Mouse (Mus musculus) limb, embryonic 14.5 days (tissue): Measurements from ENCODE around the gene Pard3b. TPM values are rescaled to one million over a fixed set of nuclear protein-coding genes. Genes with fewer than 3 reads are reported as not detected.

ENCODE experiments used
- ATAC-seq: fragments of 200-750 bp; cut with Nextera tagmentation; 2 replicates; pipeline ENCODE4 v1.8.0; 2017; ENCODE audit warnings: low read depth, moderate number of reproducible peaks, moderate TSS enrichment; ENCODE audit not compliant: low FRiP score
- DNase-seq: peaks from one replicate; pipeline ENCODE4 v3.0.0-alpha.2; 2015; ENCODE audit warnings: low spot score
- H3K27ac ChIP-seq: fragments of 300-500 bp; sonication (generic); replicated peaks from 2 replicates; pipeline ENCODE4 v1.5.1; 2014; ENCODE audit warnings: low read depth, mild to moderate bottlenecking, low read length, moderate library complexity, mixed read lengths
- H3K27me3 ChIP-seq: fragments of 300-500 bp; sonication (generic); 2 replicates; pipeline ENCODE4 v1.6.1; 2014; ENCODE audit warnings: low read length, mixed read lengths; ENCODE audit not compliant: control insufficient read depth, insufficient read depth
- H3K36me3 ChIP-seq: fragments of 300-500 bp; sonication (generic); 2 replicates; pipeline ENCODE4 v1.6.1; 2014; ENCODE audit warnings: mild to moderate bottlenecking, low read length, moderate library complexity, mixed read lengths; ENCODE audit not compliant: control insufficient read depth, insufficient read depth
- H3K4me1 ChIP-seq: fragments of 300-500 bp; sonication (generic); 2 replicates; pipeline ENCODE4 v1.6.1; 2014; ENCODE audit warnings: antibody characterized with exemption, low read length, mixed read lengths; ENCODE audit not compliant: control insufficient read depth, insufficient read depth
- H3K4me2 ChIP-seq: fragments of 300-500 bp; sonication (generic); replicated peaks from 2 replicates; pipeline ENCODE4 v1.6.1; 2014; ENCODE audit warnings: low read depth, mild to moderate bottlenecking, low read length, moderate library complexity; ENCODE audit not compliant: severe bottlenecking
- H3K4me3 ChIP-seq: fragments of 300-500 bp; sonication (generic); replicated peaks from 2 replicates; pipeline ENCODE4 v1.5.1; 2014; ENCODE audit warnings: low read length
- H3K9ac ChIP-seq: fragments of 300-500 bp; sonication (generic); 2 replicates; pipeline ENCODE4 v1.6.1; 2014; ENCODE audit warnings: mild to moderate bottlenecking, low read depth, low read length, moderate library complexity; ENCODE audit not compliant: severe bottlenecking
- H3K9me3 ChIP-seq: fragments of 300-500 bp; sonication (generic); 2 replicates; pipeline ENCODE4 v1.6.1; 2016; ENCODE audit warnings: low read length; ENCODE audit not compliant: control insufficient read depth
- POLR2A ChIP-seq: fragments of 200-500 bp; IDR thresholded peaks from 2 replicates; pipeline ENCODE4 v1.8.0; 2012; ENCODE audit warnings: inconsistent platforms, mild to moderate bottlenecking, moderate library complexity, borderline replicate concordance; ENCODE audit not compliant: insufficient read depth, insufficient read length; ENCODE audit errors: extremely low read depth
- WGBS: fragments of 180-500 bp; shearing (Covaris S2); extraction: QIAGEN DNeasy Blood & Tissue Kit; methylation state at CpG from one replicate; pipeline ENCODE4 v1.1.7; 2014; 5-methylcytosine and 5-hydroxymethylcytosine counted together
- polyA plus RNA-seq, 2 experiments: library from polyadenylated mRNA; depleted of rRNA in 1 of 2; stranded (reverse) in 1 of 2; unstranded in 1 of 2; fragments of >200 nt; fragmentation: Nextera tagmentation in 1 of 2; extraction: Ambion mirVana in 1 of 2; gene quantifications; 2 replicates each; pipeline versions ENCODE4 v1.2.1 to v1.2.3; 2012 to 2014

The Pard3b gene
- polyA plus RNA-seq, 2 experiments = 5.3 to 21.0 TPM

GRCm38 (mm10) chr1:62436304-62436703 is 797.7 kb downstream of the Pard3b start:
- H3K4me3 ChIP-seq = no peak overlapping the region
- no peak overlapping the region for H3K9ac ChIP-seq
- H3K27ac ChIP-seq = no peak overlapping the region
- WGBS = 47% methylated on average over 3 of the region's 3 CpGs
- no peak overlapping the region; the same call in 1 of the 2 replicates for H3K4me2 ChIP-seq
- H3K4me1 ChIP-seq = peaks cover 18% of the 10 kb centered on the region
- no peak for TF ChIP-seq POLR2A
- H3K27me3 ChIP-seq = no peaks in the 10 kb centered on the region
- ATAC-seq (no peak), DNase-seq (no peak)
- no peaks in the 10 kb centered on the region for H3K9me3 ChIP-seq
- no peaks in the 10 kb centered on the region for H3K36me3 ChIP-seq

GRCm38 (mm10) chr1:62437493-62437892 is 798.9 kb downstream of the Pard3b start:
- DNase-seq = no peak
- no peak overlapping the region for H3K4me2 ChIP-seq
- WGBS = 69% methylated on average over 3 of the region's 3 CpGs
- no peak for TF ChIP-seq POLR2A
- no peak overlapping the region for H3K4me3 ChIP-seq
- no peak overlapping the region; the same call in 1 of the 2 replicates for H3K27ac ChIP-seq
- ATAC-seq = no peak
- no peaks in the 10 kb centered on the region for H3K27me3 ChIP-seq
- H3K4me1 ChIP-seq = peaks cover 24% of the 10 kb centered on the region
- no peaks in the 10 kb centered on the region for H3K9me3 ChIP-seq
- H3K36me3 ChIP-seq = no peaks in the 10 kb centered on the region
- H3K9ac ChIP-seq = no peak overlapping the region

GRCm38 (mm10) chr1:62444406-62444805 is 805.8 kb downstream of the Pard3b start:
- no peaks in the 10 kb centered on the region for H3K36me3 ChIP-seq
- no peak overlapping the region for H3K9ac ChIP-seq
- 78% methylated on average over 3 of the region's 3 CpGs for WGBS
- no peaks in the 10 kb centered on the region for H3K9me3 ChIP-seq
- no peak overlapping the region for H3K4me3 ChIP-seq
- no peak overlapping the region for H3K4me2 ChIP-seq
- ATAC-seq (no peak), DNase-seq (peak; percentile 51)
- peaks cover 19% of the 10 kb centered on the region for H3K4me1 ChIP-seq
- no peaks in the 10 kb centered on the region for H3K27me3 ChIP-seq
- H3K27ac ChIP-seq = no peak overlapping the region
- TF ChIP-seq POLR2A = no peak

GRCm38 (mm10) chr1:62446818-62447217 is 808.2 kb downstream of the Pard3b start:
- H3K27me3 ChIP-seq = no peaks in the 10 kb centered on the region
- H3K4me2 ChIP-seq = no peak overlapping the region
- H3K9ac ChIP-seq = no peak overlapping the region
- no peak overlapping the region for H3K27ac ChIP-seq
- DNase-seq (peak; percentile 67), ATAC-seq (peak; percentile 63; the same call in 1 of the 2 replicates)
- peaks cover 15% of the 10 kb centered on the region for H3K4me1 ChIP-seq
- WGBS = 32% methylated on average over 1 of the region's 1 CpGs
- H3K36me3 ChIP-seq = no peaks in the 10 kb centered on the region
- TF ChIP-seq POLR2A = no peak
- H3K4me3 ChIP-seq = no peak overlapping the region
- H3K9me3 ChIP-seq = no peaks in the 10 kb centered on the region

- WGBS = 70% methylated on average over 7 of the region's 7 CpGs
- Histone ChIP-seq H3K27me3 (no peaks in the 10 kb centered on the region), H3K4me2 (no peak overlapping the region), H3K4me1 (peaks cover 14% of the 10 kb centered on the region), H3K27ac (no peak overlapping the region), H3K4me3 (no peak overlapping the region), H3K9ac (no peak overlapping the region), H3K36me3 (no peaks in the 10 kb centered on the region), H3K9me3 (no peaks in the 10 kb centered on the region)
- no peak for TF ChIP-seq POLR2A
- no peak for DNase-seq
- no peak for ATAC-seq
These were observed 810.7 kb downstream of the Pard3b start for GRCm38 (mm10) chr1:62449193-62449875.

GRCm38 (mm10) chr1:62465536-62465935 is 826.9 kb downstream of the Pard3b start:
- no peak overlapping the region for H3K9ac ChIP-seq
- no peak overlapping the region for H3K4me3 ChIP-seq
- no peaks in the 10 kb centered on the region for H3K9me3 ChIP-seq
- DNase-seq = no peak
- no peak overlapping the region for H3K27ac ChIP-seq
- TF ChIP-seq POLR2A = no peak
- 49% methylated on average over 8 of the region's 8 CpGs for WGBS
- no peaks in the 10 kb centered on the region for H3K27me3 ChIP-seq
- no peak for ATAC-seq
- H3K36me3 ChIP-seq = no peaks in the 10 kb centered on the region
- no peak overlapping the region for H3K4me2 ChIP-seq
- 0 out of 2 replicates have a peak, but pooled peaks cover 4% of the 10 kb centered on the region for H3K4me1 ChIP-seq
